Comparison of ENCODE assay signal across 9 mouse cellular contexts in genomic region chr15:59777307-59777871, GRCm38 (mm10).
DNase-seq lines count a peak whose midpoint lies in the region; ATAC-seq and TF ChIP-seq lines count a peak whose summit lies in the region.
"Had no signal": no experiment of that assay in that cellular context is flagged by ENCODE, and none has a peak within 500 bp of the region (broad histone marks: within the 10 kb centered on the region; RNA-seq: fewer than 3 reads in every experiment).

No protein-coding gene starts in this region.

- no peak overlapping the region for H3K27ac ChIP-seq in lung, embryonic 14.5 days (ENCODE audit: low read depth)
- H3K27ac ChIP-seq: liver, embryonic 13.5 days had no signal

- H3K36me3 ChIP-seq in lung, embryonic 14.5 days (ENCODE audit: insufficient read depth) = no peaks in the 10 kb centered on the region
- H3K36me3 ChIP-seq: liver, embryonic 13.5 days had no signal

- no peak overlapping the region for H3K4me2 ChIP-seq in lung, embryonic 14.5 days
- H3K4me2 ChIP-seq: liver, embryonic 13.5 days had no signal

- WGBS in lung, embryonic 14.5 days = 64% methylated on average over 13 of the region's 13 CpGs

- no peak overlapping the region for H3K9ac ChIP-seq in lung, embryonic 14.5 days
- H3K9ac ChIP-seq: liver, embryonic 13.5 days had no signal

- no peak overlapping the region for H3K4me3 ChIP-seq in lung, embryonic 14.5 days (ENCODE audit: low read depth, low read length)
- H3K4me3 ChIP-seq: liver, embryonic 13.5 days had no signal

- peak; percentile 23 for DNase-seq in cerebellum, adult 9-11 months
- DNase-seq in cerebellum, adult 8-10 months = no peak
- peak; percentile 97 for DNase-seq in 3T3-L1 (ENCODE audit: low read depth, low spot score)
- DNase-seq in frontal cortex, postnatal 14 days (ENCODE audit: low spot score in 2 of 2) = peak; percentile 27 to 28
- DNase-seq in kidney, adult 8-10 months = peak; percentile 63 to 75
- DNase-seq in lung, embryonic 14.5 days = peak; percentile 81
- DNase-seq in testis, postnatal 10 days (ENCODE audit: low spot score) = peak; percentile 88
- DNase-seq: liver, embryonic 13.5 days had no signal

- 0 out of 2 replicates have a peak, but pooled peaks cover 2% of the 10 kb centered on the region for H3K4me1 ChIP-seq in lung, embryonic 14.5 days (ENCODE audit: insufficient read depth)

- H3K27me3 ChIP-seq in lung, embryonic 14.5 days (ENCODE audit: insufficient read depth, low read length) = no peaks in the 10 kb centered on the region
- H3K27me3 ChIP-seq: liver, embryonic 13.5 days had no signal

- H3K9me3 ChIP-seq in lung, embryonic 14.5 days (ENCODE audit: low read depth, low read length) = no peaks in the 10 kb centered on the region
- H3K9me3 ChIP-seq: liver, embryonic 13.5 days had no signal

- peak; percentile 87 for ATAC-seq in lung, embryonic 14.5 days (ENCODE audit: insufficient read depth)
- ATAC-seq in granulocyte monocyte progenitor cell, adult 5-6 weeks (replicated peaks; ENCODE audit: poor library complexity, severe bottlenecking) = no peak

- no peak for TF ChIP-seq CTCF in lung, embryonic 14.5 days (IDR thresholded peaks at IDR 0.05; ENCODE audit: low read depth)
